Mouse (Mus musculus): ENCODE results near the gene Dock6.

The Dock6 gene

DNA sequence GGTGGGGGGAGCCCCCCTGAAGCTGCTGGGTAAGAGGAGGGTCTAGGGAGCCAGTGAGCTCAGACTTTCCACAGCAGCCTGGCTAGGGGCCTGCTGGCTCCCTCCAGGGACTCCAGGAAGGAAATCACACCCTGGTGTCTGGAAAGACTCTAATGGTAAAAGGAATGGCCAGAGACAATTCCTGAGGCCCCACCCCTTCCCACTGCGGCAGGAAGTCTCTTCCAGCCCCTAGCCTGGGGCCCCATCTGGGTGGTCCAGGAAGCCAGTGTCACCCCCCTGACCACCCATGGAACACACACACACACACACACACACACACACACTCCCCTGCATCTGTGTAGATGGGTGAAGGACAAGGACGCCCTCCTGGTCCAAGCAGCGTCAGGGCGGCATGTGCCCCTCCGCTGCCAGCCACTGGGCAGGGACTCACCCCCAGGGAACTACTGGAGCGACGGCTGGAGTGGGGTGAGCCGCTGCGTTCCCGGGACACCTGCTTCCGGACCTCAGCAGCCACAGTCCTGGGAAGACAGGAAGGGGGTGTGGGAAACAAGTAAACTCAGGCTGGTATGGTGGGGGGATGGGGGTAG, 5.6 kb downstream of the Dock6 start:
- no peak for DNase-seq (ENCODE audit: low spot score in 2 of 2)

DNA sequence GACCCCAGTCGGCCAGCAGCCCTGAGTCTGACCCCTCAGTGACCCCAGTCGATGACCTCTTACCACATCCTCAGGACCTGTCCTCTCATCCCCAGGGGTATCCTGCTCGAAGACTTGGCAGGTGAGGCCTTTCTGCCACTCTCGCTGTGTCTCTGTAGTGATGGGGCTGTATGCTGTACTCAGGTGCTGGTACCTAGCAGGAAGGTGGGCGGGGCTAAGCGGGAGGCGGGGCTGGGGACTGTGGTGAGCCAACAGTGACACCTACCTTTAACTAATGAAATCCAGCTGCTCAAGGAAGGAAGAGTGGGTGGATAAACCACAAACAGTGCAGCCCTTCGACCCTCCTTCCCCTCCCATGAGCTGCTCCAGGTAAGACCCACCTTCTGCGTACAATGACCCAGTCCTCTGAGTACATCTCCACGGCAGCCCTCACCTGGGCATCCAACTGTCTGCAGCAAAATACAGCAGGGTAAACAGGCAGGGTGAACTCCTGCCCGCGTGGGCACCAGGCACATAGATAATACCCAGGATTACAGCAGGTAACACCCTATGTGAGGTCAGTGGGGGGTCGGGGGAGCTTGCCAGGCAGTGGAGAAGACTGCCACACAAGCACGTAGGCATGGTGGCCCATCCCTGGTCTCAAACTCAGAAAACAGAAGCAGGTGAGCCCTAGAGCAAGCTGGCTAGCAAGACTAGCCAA, 6.9 kb downstream of the Dock6 start:
- no peak for DNase-seq (ENCODE audit: low spot score in 2 of 2)

DNA sequence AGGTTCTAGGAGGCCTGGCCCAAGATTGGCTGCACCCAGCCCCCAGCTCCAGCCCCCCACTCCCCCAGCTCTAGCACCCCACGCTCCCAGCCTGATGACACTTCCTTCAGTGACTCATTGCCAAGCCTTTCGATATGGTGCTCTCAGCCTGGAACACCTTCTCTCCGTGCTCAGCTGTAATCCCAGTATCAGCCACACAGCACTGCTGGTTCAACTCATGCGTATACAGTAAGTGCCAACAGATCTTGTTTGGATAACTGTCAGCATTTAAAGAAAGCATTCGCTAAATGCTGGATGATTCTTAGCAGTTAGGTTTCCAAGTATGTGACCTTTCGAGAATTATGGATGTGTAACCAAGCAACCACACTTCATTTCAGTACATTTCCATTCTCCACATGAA, 9.3 kb downstream of the Dock6 start:
- peak; percentile 23 to 34 for DNase-seq (ENCODE audit: low spot score in 2 of 2)

DNA sequence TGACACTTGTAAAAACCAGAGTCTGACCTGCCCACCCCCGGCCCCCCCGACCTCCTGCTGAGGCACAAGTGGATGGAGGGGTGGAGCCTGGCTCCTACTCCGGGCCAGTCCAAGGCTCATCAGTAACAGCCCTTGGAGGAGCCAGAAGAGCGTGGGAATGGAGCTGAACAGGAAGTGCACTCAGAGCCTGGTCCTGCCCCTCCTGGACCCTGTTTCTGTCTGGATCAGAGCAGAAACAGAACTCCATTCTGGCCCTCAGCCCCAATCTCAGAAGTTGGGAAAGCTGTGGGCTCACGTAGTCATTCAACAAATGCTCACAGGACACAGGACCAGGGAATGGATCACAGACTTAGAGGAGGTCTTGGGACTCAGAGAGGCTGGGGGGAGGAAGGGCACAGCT, 10.0 kb downstream of the Dock6 start:
- DNase-seq (ENCODE audit: low spot score in 2 of 2): no peak

DNA sequence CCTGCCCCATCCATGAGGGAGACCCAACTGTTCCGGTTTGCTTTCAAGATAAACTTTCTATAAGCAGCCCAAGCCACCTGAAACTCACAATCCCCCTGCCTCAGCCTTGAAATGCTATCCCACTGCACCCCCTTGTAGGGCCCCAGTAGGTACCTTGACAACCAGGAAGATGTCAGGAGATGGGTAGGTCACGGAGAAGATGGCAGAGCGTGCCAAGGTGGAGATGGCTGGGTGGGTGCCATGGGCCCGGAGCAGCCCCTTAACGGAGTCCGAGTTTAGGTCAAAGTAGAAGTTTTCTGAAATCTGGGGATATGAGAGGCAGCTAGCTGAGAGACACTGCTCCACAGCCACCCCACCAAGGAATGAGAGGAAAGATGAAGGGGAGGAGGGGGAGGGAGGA, 11.1 kb downstream of the Dock6 start:
- DNase-seq (ENCODE audit: low spot score in 2 of 2): no peak

DNA sequence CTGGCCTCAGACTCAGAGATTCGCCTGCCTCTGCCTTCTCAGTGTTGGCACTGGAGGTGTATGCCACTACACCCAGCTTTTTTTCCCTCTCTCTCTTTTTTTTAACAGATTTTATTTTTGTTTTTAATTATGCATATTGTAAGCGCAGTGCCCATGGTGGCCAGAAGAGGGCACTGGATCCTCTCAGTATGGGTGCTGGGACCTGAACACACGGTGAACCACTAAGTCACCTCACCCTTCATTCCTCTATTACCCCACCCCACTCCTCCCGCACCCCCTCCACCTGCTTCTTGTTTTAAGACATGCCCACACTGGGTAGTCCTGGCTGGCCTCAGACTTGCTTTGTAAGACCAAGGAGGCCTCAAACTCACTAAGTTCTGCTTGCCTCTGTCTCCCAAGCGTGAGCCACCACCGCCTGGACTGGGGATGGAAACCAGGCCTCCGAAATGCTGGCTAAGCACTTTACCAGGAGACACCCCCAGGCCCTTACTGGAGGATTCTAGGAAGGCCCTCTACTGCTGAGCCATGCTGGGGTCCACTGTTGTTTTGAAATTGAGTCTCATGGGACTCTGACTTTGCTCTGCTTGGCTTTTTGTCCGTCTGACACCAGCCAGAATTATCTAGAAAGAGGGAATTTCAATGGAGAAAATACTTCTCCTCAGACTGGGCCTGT, 12.2 kb downstream of the Dock6 start:
- no peak for DNase-seq (ENCODE audit: low spot score in 2 of 2)

DNA sequence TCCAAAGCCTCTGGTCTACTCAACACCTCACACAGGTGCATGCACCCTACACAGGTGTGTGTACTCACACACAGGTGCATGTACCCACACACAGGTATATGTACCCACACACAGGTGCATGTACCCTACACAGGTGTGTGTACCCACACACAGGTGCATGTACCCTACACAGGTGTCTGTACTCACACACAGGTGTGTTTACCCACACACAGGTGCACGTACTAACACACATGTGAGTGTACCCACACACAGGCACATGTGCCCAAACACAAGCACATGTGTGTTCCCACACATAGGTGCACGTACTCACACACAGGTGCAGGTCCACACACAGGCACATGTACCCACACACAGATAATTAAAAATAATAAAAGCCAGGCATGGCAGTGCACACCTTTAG, 14.7 kb downstream of the Dock6 start:
- DNase-seq (ENCODE audit: low spot score in 2 of 2): no peak

DNA sequence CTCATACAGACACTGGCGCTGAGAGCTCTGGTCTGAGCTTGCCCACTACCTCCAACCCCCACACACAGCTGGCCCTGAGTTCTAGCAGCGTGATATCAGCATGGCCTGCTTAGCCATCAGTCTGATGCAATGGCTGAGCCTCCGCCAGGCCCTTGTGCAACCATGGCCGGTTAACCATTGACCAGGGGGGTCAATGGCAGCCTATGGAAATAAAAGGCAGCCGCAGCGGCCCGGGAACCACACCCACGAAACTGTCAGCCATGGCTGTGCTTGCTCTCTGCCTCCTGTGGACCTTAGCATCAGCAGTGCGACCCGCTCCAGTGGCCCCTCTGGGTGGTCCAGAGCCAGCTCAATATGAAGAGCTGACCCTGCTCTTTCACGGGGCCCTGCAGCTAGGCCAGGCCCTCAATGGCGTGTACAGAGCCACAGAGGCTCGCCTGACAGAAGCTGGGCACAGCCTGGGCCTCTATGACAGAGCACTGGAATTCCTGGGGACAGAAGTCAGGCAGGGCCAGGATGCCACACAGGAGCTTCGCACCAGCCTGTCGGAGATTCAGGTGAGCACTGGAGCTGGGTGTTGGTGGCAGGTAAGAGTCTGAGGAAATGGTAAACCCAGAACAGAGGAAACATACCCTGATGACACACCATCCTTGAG, 17.1 kb downstream of the Dock6 start, which contains the start of gene Angptl8:
Angptl8 (plus strand) TSS at position 253 of the 655 bp plus-strand sequence.
- DNase-seq (ENCODE audit: low spot score in 2 of 2): no peak

DNA sequence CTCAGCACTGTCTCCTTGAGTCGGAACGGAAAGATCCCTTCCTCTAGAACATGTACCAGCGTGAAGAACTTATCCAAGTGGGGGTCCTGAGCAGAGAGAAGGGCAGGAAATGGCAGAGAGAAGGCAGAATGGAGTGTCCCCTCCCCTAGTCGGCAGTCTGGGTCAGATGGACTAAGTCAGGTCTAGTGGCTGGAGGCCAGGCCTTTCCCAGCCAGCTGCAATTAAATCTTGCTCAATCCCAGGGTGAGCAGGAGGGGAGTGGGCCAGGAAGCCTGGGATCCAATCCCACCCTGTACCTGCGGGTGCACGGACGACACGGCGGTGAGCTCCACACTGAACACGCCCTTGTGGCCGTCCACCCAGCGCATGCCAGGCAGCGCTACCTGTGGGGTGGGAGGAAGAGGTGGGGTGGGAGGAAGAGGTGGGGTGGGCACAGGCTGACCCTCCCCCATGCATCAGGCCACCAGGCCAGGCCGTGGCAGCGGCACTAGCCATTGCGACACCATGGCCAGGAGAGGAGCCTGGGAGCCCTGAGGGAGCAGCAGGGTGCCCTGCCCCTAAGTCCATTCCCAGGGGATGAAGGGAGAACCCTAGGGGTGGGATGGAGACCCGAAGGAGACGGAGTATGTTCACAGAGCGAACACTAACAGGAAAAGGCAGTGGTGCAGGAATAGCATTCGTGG, 20.7 kb downstream of the Dock6 start:
- DNase-seq (ENCODE audit: low spot score in 2 of 2): no peak

DNA sequence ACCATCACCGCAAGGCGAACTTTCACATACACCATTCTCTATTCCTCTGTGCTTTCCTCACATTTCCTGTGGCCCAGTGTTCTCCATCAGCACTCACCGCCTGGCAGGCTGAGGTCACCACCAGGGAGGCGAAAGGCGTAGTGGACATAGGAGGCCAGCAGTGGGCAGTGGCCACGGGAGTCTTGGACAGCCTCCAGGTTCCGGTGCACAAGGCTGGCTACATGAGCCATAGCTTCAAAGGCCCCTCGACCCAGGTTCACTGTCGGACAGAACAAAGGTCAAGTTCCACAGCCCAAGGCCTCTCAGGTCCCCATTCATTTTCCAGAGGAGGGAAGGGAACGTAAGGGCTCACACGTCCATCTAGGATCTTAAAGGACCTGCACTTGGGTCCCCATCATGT, 21.5 kb downstream of the Dock6 start:
- no peak for DNase-seq (ENCODE audit: low spot score in 2 of 2)

DNA sequence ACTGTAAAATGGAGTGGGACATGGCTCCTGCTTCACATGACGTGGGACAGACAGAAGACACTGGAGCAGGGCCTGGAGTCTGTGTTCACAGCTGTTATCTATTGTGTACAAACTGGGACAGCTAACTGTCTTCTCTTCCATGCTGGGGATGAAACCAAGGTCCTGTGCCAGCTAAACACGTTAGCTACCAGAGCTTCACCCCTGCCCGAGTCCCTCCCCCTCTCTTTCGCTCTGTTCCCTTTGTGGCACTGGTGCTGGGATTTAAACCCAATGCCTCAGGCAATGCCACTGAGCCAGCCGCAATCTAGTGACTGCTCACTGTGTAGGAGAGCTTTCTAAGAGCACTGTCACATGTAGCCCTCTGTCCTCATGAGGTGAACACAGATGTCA, 22.0 kb downstream of the Dock6 start:
- DNase-seq (ENCODE audit: low spot score in 2 of 2): no peak

DNA sequence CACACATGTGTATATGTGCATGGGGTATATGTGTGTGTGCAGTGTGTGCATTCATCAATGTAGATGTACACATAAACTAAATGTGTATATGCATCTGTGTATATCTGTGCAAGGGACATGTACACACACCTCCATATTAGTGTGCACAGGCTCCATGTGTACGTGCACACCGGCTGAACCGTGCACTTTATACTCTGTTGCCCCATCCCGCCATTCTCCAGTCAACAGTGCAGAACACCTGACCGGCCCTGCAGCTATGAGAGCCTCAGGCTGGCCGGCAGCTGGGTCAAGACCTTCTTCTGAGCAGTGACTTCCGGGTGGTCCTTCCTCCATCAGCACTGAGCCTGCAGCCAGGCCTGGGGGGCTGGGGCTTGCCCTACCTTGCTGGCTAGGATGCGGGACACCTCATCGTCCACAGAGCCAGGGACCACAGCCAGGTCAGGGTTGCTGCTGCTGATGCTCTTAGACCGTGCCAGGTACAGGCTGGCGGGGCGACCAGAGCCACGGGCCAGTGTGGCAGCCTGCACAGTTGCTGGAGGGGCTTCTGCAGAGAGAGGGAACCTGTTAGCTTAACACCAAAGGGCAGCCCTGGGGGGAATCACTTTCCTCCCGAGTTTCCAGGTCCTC, 22.5 kb downstream of the Dock6 start:
- no peak for DNase-seq (ENCODE audit: low spot score in 2 of 2)

DNA sequence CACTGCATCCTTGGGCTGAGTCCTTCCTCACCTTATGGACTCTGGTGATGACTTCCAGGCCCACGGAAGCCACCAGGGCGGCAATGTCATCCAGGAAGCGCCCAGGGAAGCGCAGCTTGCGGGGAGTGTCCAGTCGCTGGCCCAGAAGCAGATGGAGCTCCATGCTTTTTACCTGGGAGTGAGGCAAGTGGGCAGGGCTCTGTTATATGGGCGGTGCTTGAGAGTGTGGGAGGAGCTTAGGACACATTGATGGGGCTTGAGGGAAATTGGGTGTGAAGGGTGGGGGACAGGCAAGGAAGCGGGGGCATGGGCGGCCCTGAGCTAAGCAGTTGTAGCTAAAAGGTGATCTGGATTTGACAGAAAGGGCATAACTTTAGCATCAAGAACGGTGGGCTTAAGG, 28.1 kb downstream of the Dock6 start:
- DNase-seq (ENCODE audit: low spot score in 2 of 2): no peak

DNA sequence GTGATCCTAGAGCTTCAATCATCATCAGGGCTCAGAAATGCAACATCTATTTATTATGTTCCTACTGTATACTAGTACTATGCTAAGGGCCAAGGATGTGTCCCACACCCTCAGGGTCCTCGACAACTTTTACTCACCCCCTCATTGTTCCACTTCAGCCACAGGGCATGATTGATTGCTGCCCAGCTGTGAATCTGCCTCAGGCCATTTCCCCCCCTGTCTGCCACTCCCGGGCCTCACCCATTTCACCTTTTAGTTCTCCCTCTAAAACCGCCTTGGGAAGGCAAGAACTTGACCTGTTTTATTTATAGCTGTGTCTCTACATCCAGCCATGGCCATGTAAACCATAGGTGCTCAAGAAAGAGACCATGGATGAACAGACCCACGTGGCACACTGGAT, 28.5 kb downstream of the Dock6 start:
- no peak for DNase-seq (ENCODE audit: low spot score in 2 of 2)

DNA sequence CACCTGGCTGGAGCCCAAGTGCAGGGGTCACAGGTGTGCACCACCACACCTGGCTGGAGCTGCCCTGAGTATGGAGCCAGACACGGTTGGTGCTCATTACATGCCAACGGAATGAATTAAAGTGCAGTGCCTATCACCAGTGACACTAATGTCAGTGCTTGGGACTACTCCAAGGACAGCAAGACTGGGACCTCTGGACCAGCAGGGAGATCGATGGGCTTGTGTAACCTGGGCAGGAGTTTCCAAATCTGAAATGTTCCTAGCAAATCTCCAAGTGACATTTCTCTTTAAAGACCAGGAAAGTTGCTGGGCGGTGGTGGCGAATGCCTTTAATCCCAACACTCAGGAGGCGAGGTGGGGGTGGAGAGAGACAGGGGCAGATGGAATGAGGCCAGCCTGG, 29.7 kb downstream of the Dock6 start:
- DNase-seq (ENCODE audit: low spot score in 2 of 2): no peak

DNA sequence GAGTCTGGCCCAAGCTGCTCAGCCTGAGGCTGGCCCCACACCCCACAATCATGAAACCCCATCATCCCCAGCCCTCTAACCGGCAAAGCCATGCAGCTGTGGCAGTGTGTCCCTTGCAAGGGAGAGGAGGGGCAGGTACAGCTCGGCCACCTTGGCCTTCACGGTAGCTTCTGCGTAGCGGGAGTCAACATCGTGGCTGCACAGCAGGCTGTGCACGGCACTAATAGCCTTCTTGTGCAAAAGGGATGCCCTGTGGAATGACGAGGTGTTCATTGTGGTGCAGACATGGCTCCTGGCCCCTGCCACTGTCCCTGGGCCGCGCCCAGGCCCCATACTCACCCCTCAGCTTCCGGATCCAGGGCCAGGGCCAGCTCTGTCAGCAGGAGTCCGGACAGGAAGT, 32.3 kb downstream of the Dock6 start:
- DNase-seq (ENCODE audit: low spot score in 2 of 2): no peak

DNA sequence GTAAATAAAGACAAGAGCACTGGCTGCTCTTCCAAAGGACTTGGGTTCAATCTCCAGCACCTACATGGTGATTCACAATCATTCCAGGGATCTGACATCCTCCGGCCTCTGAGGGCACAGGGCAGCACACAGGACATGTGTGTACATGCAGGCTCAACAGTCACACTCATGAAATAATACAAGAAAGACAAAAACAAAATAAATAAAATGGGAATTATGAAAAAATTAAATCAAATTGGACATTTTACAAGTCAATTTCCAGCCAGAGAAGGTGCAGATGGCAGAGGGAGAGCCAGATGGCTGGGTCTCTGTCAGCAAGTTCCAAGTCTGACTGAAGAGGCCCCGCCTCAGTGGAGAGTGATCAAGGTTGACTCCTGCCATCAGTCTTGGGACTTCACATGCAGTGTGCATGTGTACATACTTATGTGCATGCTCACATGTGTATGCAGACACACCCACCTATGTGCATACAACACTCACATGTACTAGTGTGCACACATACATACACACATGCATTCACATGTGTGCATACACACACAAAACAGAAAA, 33.2 kb downstream of the Dock6 start:
- no peak for DNase-seq (ENCODE audit: low spot score in 2 of 2)

DNA sequence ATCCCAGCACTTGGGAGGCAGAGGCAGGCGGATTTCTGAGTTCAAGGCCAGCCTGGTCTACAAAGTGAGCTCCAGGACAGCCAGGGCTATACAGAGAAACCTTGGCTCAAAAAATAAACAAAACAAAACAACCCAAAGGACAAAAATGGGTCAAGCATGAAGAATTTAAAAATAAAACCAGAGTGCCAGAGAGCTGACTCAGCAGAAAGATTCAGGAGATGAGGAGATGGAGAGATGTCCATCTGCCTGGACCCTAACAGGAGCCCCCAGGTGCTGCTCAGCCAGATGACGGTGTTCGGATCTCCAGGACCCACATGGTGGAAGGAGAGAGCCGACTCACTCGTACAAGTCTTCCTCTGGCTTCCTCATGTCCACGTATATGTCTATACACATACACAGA, 33.9 kb downstream of the Dock6 start:
- no peak for DNase-seq (ENCODE audit: low spot score in 2 of 2)

DNA sequence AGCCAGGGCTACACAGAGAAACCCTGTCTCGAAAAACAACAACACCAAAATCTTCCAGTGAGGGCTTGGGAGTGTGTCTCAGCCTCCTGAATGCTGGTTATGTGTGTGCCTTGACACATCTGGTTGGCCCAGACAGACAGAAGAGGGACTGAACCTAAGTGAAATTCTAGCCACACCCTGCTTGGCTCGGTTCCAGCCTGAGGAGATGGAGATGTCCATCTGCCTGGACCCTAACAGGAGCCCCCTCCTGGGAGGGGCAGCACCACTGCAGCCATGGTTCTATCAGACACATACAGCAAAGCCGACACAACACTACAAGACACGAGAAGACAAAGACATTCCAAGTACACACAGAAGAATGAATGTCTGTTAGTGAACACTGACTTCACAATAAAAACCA, 34.3 kb downstream of the Dock6 start:
- no peak for DNase-seq (ENCODE audit: low spot score in 2 of 2)

DNA sequence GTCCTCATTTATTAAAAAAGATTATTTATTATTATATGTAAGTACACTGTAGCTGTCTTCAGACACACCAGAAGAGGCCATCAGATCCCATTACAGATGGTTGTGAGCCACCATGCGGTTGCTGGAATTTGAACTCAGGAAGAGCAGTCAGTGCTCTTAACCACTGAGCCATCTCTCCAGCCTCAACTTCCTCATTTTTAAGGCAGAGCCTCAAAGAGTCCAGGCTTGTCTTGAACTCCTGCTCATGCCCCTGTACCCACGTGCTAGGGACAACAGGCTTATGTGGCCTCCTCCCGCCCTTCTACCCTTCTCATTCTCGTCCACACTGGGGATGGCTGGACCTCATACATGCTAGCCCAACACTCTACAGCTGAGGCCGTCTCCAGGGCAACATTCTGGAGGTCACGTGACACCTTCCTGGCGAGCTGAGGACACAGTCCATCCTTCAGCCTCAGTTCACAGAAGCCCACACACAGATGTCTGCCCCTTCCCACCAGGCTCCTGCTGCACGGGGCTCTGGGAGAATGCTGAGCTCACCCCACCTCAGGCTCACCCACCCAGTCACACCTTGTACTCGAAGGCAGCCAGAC, 35.6 kb downstream of the Dock6 start:
- DNase-seq (ENCODE audit: low spot score in 2 of 2): no peak

DNA sequence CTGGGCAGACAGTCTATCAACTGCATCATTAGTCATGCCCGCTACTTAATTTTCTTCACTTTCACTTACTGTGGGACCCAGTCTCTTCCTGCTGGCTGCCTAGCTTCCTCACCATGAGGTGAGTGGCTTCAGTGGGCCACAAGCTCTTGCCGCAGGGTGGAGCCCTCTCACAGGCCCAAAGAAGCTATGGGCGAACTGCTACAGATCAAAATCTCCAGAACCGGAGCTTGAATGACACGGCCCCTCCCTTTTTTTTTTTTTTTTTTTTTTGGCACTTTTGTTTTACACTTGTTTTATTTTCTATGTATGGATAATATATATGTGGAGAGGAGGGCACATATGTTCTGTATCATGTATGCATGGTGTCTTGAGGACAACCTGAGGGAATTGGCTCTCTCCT, 41.3 kb downstream of the Dock6 start:
- DNase-seq (ENCODE audit: low spot score in 2 of 2): no peak

Measured in right cerebral cortex, postnatal 36 days (tissue).